Mouse (Mus musculus): ENCODE results near the gene Pde4a.

- TF ChIP-seq MAFK (IDR thresholded peaks at IDR 0.05; ENCODE audit: insufficient read depth, low read depth, low read length): no peak
- no peak for TF ChIP-seq HCFC1 (IDR thresholded peaks at IDR 0.05; ENCODE audit: borderline replicate concordance, insufficient read depth, low read length)
Measured at GRCm38 (mm10) chr9:21235341-21235740, 69.8 kb downstream of the Pde4a start.

Measured in ES-E14 (cell line).